Mouse (Mus musculus) gastrocnemius, postnatal 14 days (tissue): ENCODE measurements around the gene Frk. TPM values are rescaled to one million over a fixed set of nuclear protein-coding genes. Genes with fewer than 3 reads are reported as not detected.
"Not testable (repeated sequence)": the region's sequence is repeated elsewhere in the genome, so short reads cannot be mapped to it uniquely, and the experiment has no call there.

ENCODE experiments used
- DNase-seq: peaks from one replicate; pipeline ENCODE4 v3.0.0; 2021; ENCODE audit warnings: mixed read lengths
- intact Hi-C: fragments of 180-260 bp; cut with DNase I; formaldehyde crosslinking; loops from one replicate; pipeline ENCODE4 v1.15.1; 2025; ENCODE audit warnings: low total_unique reads
- total RNA-seq, 2 experiments: library from RNA; stranded (reverse); gene quantifications; 2 replicates each; pipeline ENCODE4 v1.2.3; 2021

The Frk gene
- total RNA-seq, 2 experiments from 2014 or later = 1.3 to 1.9 TPM

GRCm38 (mm10) chr10:34551636-34552035 lies 68.4 kb downstream of the Frk start:
- intact Hi-C loops = no loop called here

GRCm38 (mm10) chr10:34563518-34564176 lies 80.4 kb downstream of the Frk start:
- no peak for DNase-seq
- intact Hi-C loops = no loop called here

More at GRCm38 (mm10) chr10:34551636-34552035, 68.4 kb downstream of the Frk start:
- DNase-seq = no peak

GRCm38 (mm10) chr10:34615474-34615873 lies 132.3 kb downstream of the Frk start:
- DNase-seq = no peak
- intact Hi-C loops = no loop called here

- intact Hi-C loops = no loop called here
- DNase-seq = no peak
Observed at GRCm38 (mm10) chr10:34617216-34617615, 134.0 kb downstream of the Frk start.

GRCm38 (mm10) chr10:34618490-34618889 lies 135.3 kb downstream of the Frk start:
- intact Hi-C loops = no loop called here
- no peak for DNase-seq

GRCm38 (mm10) chr10:34620540-34620939 lies 137.3 kb downstream of the Frk start:
- intact Hi-C loops = not testable (repeated sequence)

GRCm38 (mm10) chr10:34638245-34638644 lies 155.0 kb downstream of the Frk start:
- intact Hi-C loops = no loop called here
- DNase-seq = no peak

More at GRCm38 (mm10) chr10:34620540-34620939, 137.3 kb downstream of the Frk start:
- not testable (repeated sequence) for DNase-seq

Other genes starting within 250 kb of the Frk start
- 10 to 100 TPM; 45.4 to 46.9 TPM for gene Tspyl1, start 201.2 kb upstream of the Frk start, total RNA-seq
- 1 to 10 TPM; 1.8 TPM for gene Tspyl4, start 186.0 kb upstream of the Frk start, total RNA-seq
- not detected for gene Col10a1, start 93.4 kb upstream of the Frk start, total RNA-seq
- 1 to 10 TPM; 4.7 to 4.9 TPM for gene Nt5dc1, start 64.8 kb upstream of the Frk start, total RNA-seq